Mouse (Mus musculus) neutrophil, adult 83 days (primary cell): ENCODE data around the gene Gm10282. TPM values are rescaled to one million over a fixed set of nuclear protein-coding genes. Genes with fewer than 3 reads are reported as not detected.

Source experiments
- total RNA-seq, 2 experiments: library from RNA; stranded (reverse); gene quantifications; one replicate each; pipeline ENCODE4 v1.2.4; 2023

Gm10282 gene
- 100 to 1,000 TPM in 1 of 2 experiments, 10 to 100 TPM in 1; 84.2 to 100 TPM for total RNA-seq

GRCm38 (mm10) chr8:72305210-72305905, at the start of gene Gm10282:
Gm10282 (minus strand) TSS chr8:72305260.

GRCm38 (mm10) chr8:72318801-72319322, 13.8 kb upstream of the Gm10282 start, which contains the start of gene Klf2:
Klf2 (plus strand) TSS chr8:72319033.

Other genes with a start within 250 kb of the Gm10282 start
- under 1 TPM; 0.31 to 0.53 TPM for gene Olfr373, start 222.1 kb downstream of the Gm10282 start, total RNA-seq
- gene Olfr374, start 198.2 kb downstream of the Gm10282 start, total RNA-seq, result under 1 TPM; 0.13 to 0.18 TPM
- gene Tpm4, start 170.3 kb downstream of the Gm10282 start, total RNA-seq, result 100 to 1,000 TPM; 161 to 196 TPM
- 100 to 1,000 TPM; 120 TPM for gene Rab8a, start 144.1 kb downstream of the Gm10282 start, total RNA-seq
- 10 to 100 TPM; 12.3 to 13.4 TPM for gene Hsh2d, start 115.6 kb downstream of the Gm10282 start, total RNA-seq
- under 1 TPM in 1 of 2 experiments, not detected in 1; 0.28 TPM for gene Cib3, start 92.4 kb downstream of the Gm10282 start, total RNA-seq
- not detected for gene Gm11034, start 91.6 kb downstream of the Gm10282 start, total RNA-seq
- 100 to 1,000 TPM; 101 to 115 TPM for gene Fam32a, start 85.5 kb downstream of the Gm10282 start, total RNA-seq
- gene Ap1m1, start 65.2 kb downstream of the Gm10282 start, total RNA-seq, result 100 to 1,000 TPM; 149 TPM
- gene Klf2, start 13.8 kb upstream of the Gm10282 start, total RNA-seq, result 1,000 to 10,000 TPM; 1,979 to 2,643 TPM
- 10 to 100 TPM; 54.6 to 59.5 TPM for gene Eps15l1, start 116.2 kb upstream of the Gm10282 start, total RNA-seq
- under 1 TPM in 1 of 2 experiments, not detected in 1; 0.31 TPM for gene Calr3, start 138.6 kb upstream of the Gm10282 start, total RNA-seq
- 1 to 10 TPM; 3.0 to 5.0 TPM for gene 1700030K09Rik, start 138.6 kb upstream of the Gm10282 start, total RNA-seq
- gene Cherp, start 170.0 kb upstream of the Gm10282 start, total RNA-seq, result 10 to 100 TPM; 56.4 to 85.1 TPM
- 100 to 1,000 TPM in 1 of 2 experiments, 10 to 100 TPM in 1; 97.8 to 113 TPM for gene Slc35e1, start 187.4 kb upstream of the Gm10282 start, total RNA-seq
- gene Med26, start 243.0 kb upstream of the Gm10282 start, total RNA-seq, result 10 to 100 TPM; 11.9 to 12.4 TPM